Mouse (Mus musculus): ENCODE data around the gene Asb15.
A peak's percentile ranks its signal among the peaks of the same experiment; 100 is the strongest.

Gene Asb15

GRCm38 (mm10) chr6:24528064-24528243, at the start of gene Asb15:
TSS of gene Asb15 (plus strand) at chr6:24528144.
- no peak for DNase-seq (ENCODE audit: low spot score in 2 of 2)

- DNase-seq (ENCODE audit: low spot score in 2 of 2): no peak
Observed at GRCm38 (mm10) chr6:24486530-24486929, 41.4 kb upstream of the Asb15 start.

GRCm38 (mm10) chr6:24490341-24490740, 37.6 kb upstream of the Asb15 start:
- DNase-seq (ENCODE audit: low spot score in 2 of 2): no peak

- DNase-seq (ENCODE audit: low spot score in 2 of 2): no peak
Observed at GRCm38 (mm10) chr6:24504141-24504540, 23.8 kb upstream of the Asb15 start.

GRCm38 (mm10) chr6:24514552-24515284, 13.2 kb upstream of the Asb15 start, which contains the start of gene Iqub:
TSS of gene Iqub (minus strand) at chr6:24515067.
- peak; percentile 88 to 89 for DNase-seq (ENCODE audit: low spot score in 2 of 2)

- no peak for DNase-seq (ENCODE audit: low spot score in 2 of 2)
Observed at GRCm38 (mm10) chr6:24516197-24516596, 11.7 kb upstream of the Asb15 start.

- no peak for DNase-seq (ENCODE audit: low spot score in 2 of 2)
Observed at GRCm38 (mm10) chr6:24525705-24526104, 2.2 kb upstream of the Asb15 start.

GRCm38 (mm10) chr6:24527155-24528063, 535 bp upstream of the Asb15 start, which contains the start of gene Ndufa5:
TSS of gene Ndufa5 (minus strand) at chr6:24528013.
- DNase-seq (ENCODE audit: low spot score in 2 of 2): peak; percentile 85 to 91

- DNase-seq (ENCODE audit: low spot score in 2 of 2): no peak
Observed at GRCm38 (mm10) chr6:24530166-24530565, 2.2 kb downstream of the Asb15 start.

GRCm38 (mm10) chr6:24530711-24531420, 2.9 kb downstream of the Asb15 start:
- no peak for DNase-seq (ENCODE audit: low spot score in 2 of 2)

- no peak for DNase-seq (ENCODE audit: low spot score in 2 of 2)
Observed at GRCm38 (mm10) chr6:24532804-24533203, 4.9 kb downstream of the Asb15 start.

- DNase-seq (ENCODE audit: low spot score in 2 of 2): no peak
Observed at GRCm38 (mm10) chr6:24538435-24538834, 10.5 kb downstream of the Asb15 start.

GRCm38 (mm10) chr6:24540106-24540505, 12.2 kb downstream of the Asb15 start:
- no peak for DNase-seq (ENCODE audit: low spot score in 2 of 2)

- DNase-seq (ENCODE audit: low spot score in 2 of 2): no peak
Observed at GRCm38 (mm10) chr6:24542393-24542792, 14.4 kb downstream of the Asb15 start.

- DNase-seq (ENCODE audit: low spot score in 2 of 2): no peak
Observed at GRCm38 (mm10) chr6:24543119-24543591, 15.2 kb downstream of the Asb15 start.

GRCm38 (mm10) chr6:24546716-24547420, 18.9 kb downstream of the Asb15 start:
- DNase-seq (ENCODE audit: low spot score in 2 of 2): no peak

GRCm38 (mm10) chr6:24549801-24550200, 21.9 kb downstream of the Asb15 start:
- peak in 1 of 2 experiments; percentile 32 for DNase-seq (ENCODE audit: low spot score in 2 of 2)

GRCm38 (mm10) chr6:24552046-24552445, 24.1 kb downstream of the Asb15 start:
- no peak for DNase-seq (ENCODE audit: low spot score in 2 of 2)

- DNase-seq (ENCODE audit: low spot score in 2 of 2): no peak
Observed at GRCm38 (mm10) chr6:24554427-24555086, 26.6 kb downstream of the Asb15 start.

- no peak for DNase-seq (ENCODE audit: low spot score in 2 of 2)
Observed at GRCm38 (mm10) chr6:24555488-24555887, 27.5 kb downstream of the Asb15 start.

- no peak for DNase-seq (ENCODE audit: low spot score in 2 of 2)
Observed at GRCm38 (mm10) chr6:24564081-24564480, 36.1 kb downstream of the Asb15 start.
